Mouse (Mus musculus) CH12F3 (cell line): ENCODE results near the gene Actr1b.
"Not testable (repeated sequence)": the region's sequence is repeated elsewhere in the genome, so short reads cannot be mapped to it uniquely, and the experiment has no call there.

Source experiments
- in situ Hi-C: fragments of 300-500 bp; cut with MboI; formaldehyde crosslinking; loops from 2 replicates; pipeline ENCODE4 v1.14.3; 2020; ENCODE audit warnings: low sequenced_read_pairs

The Actr1b gene

DNA sequence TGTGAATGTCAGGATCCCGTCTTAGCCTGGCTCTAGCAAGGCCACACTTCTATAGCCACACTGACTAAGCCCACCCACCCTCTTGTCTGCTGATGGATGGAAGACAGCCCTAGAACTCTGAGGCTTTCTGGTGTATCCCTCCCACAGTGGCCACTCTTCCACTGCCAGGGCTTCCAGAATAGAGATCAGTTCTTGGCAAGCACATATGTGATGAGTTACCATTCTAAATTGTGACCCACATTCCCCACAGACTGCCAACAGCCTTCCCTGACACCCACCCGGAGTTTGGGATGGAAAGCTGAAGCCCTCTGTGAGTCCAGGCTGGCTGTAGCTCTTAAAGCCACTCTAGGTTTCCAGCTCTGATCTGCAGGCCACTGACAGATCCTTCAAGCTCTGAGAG, 7.1 kb downstream of the Actr1b start:
- in situ Hi-C loops, result no loop called here

DNA sequence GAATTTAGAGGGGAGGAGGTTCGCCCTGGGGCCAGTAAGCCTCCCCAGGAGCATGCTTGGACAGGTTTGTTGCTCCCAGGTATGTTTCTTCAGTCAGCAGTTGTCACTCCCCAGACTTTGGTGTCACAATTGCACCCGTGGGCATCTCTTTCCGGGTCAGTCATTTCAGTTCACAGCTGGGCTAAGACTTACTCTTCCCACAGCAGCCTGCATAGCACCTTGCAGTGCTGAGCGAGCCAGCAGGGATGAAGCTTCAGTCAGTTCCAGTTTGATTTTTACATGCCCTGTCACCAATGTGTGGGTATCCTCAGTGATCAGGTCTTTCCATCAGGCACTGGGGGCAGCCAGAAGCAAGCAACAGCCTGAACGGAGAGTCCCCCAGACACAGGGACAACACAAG, 17.2 kb downstream of the Actr1b start:
- in situ Hi-C loops, result no loop called here

DNA sequence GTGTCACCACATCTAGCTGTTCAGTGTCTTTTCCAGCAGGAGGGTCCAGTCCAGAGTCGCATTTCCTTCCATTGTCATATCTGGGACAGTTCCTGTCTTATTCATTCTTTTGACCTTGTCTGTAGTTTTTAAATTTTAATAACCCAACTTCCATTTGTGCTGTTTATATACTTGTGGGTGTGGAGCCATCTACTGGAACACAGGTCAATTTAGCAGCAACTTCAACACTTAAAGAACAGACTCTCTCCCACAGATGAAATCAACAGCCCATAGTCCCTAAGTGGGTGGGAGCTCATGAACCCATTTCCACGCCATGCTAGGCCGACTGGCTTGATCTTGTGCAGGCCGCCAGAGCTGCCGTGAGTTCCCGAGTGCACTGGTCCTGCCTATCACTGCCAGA, 17.8 kb downstream of the Actr1b start:
- in situ Hi-C loops, result no loop called here

DNA sequence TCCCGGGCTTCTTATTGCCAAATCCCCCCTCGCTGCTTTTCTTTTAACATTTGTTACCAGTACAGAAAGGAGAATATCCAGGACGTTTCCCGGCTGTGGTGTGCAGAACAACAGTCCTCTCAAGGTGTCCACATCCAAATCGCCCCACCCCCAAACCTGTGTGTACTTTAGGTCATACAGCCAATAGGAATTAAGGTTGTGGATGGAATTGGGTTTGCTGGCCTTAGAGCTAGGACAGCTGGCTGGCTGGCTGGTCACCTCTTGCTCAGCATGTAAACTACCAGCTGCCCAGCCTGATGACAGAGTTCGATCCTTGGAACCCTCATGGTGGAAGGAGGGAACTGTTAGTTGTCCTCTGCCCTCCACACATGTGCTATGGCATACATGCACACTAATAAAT, 19.4 kb downstream of the Actr1b start:
- in situ Hi-C loops, result no loop called here

DNA sequence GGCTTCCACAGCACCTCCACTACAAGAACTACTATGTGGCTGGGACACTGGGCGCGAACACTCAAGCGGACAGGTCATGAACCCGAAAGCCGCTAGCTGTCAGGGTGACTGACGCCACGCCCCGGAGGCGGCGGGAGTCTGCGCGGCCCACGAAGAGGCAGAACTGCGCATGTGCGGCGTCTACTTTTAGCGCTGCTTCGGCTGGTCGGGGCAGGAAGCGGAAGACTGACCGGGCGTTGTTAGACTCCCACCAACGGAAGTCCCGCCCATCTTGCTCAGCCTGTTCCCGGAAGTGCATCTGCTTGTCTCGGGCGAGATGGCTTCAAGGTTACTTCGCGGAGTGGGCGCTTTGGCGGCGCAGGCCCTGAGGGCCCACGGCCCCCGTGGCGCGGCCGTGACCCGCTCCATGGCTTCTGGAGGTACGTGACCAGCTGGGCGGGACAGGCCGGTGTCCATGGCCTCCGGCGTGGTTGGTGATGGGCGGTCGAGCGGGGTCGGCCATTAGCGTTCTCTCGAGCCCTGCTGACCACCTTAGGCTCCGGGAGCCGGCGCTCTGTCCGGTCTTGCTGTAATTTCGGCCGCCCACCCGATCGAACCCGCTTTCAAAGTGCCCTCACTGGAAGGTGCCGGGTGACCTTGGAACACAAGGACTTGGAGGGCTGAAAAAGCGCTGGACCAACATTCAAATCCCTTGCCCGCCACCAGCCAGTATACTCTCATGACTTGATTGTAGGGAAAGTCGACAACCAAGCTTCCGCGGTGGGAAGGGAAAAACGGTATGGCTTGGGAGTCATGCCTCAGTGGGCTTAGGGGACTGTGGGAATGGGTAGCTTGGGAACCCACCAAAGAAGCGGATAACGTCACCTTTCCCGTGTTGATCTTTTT, 22.7 kb downstream of the Actr1b start, which contains the start of gene Cox5b:
Gene Cox5b, plus strand, starts transcription at position 179 of the 885 bp plus-strand sequence.
- in situ Hi-C loops, result no loop called here

DNA sequence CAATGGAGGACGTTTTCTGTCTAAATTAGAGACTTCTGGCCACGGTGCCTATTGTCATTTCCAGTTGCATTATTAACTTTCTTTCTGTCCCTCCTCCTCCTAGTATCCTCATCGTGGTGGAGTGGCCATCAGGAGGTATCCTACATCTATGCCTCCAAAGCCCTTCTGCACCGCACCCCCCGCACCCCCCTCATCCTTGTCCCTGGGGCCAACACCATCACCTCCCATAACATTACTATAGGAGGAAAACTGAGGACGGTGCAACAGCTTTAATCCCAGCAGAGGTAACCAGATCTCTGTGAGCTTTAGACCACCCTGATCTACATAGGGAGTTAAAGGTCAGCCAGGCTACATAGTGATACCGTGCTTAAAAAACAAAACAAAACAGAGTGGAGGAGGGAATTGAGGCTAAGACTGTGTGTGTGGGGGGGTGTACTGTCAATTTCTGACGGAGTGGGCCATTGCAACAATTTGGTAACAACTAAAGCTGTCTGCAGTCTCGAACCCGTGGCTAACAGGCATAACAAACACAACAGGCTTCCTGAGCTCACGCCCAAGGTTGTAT, 23.5 kb downstream of the Actr1b start:
- in situ Hi-C loops, result no loop called here

DNA sequence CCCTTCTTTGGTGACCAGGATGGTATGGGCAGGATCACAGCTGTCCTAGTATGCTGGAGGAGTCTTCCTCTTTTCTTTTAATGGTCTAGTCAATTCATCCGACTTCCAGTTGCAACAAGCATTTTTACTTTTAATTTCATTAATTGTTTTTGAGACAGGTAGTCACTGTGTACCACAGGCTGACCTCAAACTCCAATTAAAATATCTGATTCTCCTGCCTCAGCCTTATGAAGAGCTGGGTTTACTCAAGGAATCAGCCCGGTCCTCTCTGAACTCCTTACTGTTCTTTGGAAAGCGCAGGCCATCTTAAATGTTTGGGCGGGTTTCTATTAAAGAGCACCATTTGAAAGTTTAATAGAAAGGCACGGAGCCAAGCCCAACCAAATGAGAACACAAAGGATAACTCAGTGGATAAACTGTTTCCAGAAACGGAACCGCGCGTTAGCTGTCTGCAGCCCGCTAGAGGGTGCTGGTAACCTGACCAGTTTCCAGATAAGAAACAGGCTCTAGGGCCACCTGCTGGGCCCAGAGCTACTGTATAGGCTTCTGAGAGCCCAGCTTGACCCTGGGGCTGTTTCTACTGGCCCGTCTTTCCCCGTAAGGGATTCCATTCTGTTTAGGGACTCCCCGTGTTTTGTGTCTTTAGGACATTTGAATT, 30.3 kb downstream of the Actr1b start:
- in situ Hi-C loops, result no loop called here

DNA sequence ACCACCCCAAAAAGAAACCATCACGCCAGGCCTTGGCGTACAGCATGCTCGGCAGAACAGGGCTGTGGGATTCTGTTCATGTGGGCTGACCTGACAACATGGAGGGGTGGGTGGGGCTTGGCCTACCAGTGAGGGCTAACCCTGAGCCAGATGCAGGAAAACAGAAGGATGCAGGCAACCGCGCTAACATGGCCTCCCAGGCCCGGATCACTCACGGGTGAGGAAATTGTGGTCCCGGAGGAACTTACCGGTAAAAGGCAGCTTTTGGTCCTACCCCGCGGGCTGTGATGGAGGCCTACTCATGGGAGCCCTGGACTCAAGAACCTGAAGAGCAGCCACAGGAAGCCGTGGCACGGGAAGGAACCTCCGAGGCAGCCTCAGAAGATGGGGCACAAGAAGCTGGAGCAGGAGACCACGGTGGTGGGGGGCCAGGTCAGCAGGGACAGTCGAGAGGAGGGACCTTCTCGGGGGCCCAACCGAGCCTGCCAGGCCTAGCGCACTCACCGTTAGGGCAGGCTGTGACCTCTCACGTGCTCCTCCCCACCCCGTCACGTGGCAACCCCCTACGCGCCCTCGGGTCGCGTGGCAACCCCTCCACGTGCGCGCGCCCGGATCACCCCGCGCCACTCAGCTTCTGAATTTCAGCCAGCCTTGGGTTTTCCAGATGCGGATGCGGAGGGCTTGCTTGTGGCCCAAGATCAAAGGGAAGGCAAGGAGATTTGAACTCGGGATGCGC, 31.4 kb downstream of the Actr1b start, which contains the start of gene Fam178b:
Gene Fam178b, minus strand, starts transcription at position 564 of the 736 bp plus-strand sequence.
- in situ Hi-C loops, result no loop called here

DNA sequence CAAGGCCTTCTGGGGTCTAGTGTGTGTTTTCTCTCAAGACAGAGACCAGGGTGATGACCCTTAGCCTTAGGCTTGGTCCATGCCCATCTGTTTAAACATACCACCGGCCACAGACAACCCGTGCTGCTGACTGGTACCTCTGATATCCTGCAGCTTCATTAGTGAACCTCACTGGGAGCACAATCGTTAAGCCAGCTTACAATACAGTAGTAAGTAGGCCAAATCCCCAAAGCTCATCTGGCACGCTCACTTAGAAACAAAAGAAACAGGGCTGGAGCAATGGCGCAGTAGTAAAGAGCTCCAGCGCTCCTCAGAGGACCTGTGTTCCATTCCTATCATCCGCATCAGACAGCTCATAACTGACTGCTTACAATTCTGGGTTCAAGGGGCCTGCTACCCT, 33.3 kb downstream of the Actr1b start:
- in situ Hi-C loops, result no loop called here

DNA sequence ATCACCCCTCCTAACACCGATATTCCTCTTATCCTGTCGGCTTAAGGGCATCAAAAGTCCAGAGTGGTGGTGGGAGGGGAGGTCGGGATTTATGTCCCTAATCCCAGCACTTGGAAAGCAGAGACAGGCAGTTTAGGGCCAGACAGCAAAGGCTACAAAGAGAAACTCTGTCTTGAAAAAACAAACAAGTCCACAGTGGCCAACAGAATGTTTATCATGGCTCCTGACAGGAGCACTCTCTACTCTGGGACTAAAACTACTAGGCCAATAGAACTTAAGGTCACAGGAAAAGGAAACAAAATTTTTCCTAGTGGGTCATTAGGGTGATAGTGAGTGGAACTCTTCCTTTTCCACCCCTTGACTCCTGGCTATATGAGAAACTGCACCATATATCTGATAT, 39.3 kb downstream of the Actr1b start:
- in situ Hi-C loops, result no loop called here

DNA sequence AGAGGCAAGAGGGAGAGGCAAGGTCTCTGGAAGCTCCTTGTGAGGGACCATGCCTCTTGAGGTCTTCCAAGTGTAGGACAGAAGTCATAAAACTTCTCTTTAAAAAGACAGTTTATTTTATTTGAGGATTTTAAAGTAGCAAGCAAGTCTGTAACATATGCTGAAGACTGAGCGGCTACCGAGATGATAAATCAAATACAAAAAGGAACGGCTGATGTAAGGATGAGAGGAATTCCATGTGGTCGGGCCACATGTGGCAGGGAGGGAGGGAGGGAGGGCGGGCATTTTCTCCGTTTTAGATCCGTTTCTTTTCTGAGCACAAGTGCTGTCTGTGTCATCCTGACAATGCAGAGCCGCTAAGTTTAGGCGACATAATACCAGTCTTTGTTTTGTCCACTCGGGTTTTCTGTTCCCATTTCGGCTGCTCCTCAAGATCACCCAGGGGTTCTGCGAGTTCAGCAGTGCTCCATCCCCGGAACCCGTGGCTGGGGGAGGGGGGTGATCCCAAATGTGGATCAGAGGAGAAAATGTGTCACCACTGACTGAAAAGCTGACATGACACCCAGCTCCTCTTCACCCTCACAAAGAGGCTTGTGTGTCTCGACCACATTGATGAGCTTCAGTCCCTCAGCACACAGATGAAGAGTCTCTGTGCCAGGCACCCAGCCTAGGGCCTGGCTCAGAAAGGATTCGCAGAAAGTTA, 41.4 kb downstream of the Actr1b start:
- in situ Hi-C loops, result no loop called here

DNA sequence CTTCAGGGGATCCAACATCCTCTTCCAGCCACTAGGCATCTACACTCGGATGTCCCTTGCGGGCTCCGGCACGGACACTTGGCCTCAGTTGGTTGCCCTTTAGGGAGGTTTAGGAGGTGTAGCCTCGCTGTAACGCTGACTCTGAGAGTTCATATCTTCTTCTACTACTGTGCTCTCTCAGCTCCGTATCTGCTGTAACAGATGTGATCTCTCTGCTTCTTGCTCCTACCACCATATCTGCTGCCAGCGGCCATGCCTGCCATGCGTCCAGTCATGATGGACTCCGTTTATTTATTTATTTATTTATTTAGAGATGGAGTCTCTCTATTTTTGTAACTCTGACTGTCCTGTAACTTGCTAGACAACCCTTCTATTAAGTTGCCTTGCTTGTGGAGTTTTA, 43.0 kb downstream of the Actr1b start:
- in situ Hi-C loops, result no loop called here

DNA sequence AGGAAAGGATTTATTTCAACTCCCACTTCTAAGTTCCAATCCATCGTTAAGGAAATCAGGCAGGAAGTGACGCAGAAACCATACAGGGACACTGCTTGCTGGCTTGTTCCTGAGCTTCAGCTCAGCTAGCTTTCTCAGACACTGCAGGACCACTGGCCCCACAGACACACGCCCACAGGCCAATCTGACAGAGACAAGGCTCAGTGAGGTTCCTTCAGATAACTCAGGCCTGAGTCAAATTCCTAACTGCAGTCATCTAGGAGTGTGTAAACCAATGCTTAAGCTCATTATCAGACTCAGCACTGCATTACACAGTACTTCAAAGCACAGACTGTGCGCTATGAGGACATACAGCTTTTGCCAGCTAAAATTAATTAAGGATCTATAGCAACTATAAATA, 44.0 kb downstream of the Actr1b start:
- in situ Hi-C loops, result no loop called here

DNA sequence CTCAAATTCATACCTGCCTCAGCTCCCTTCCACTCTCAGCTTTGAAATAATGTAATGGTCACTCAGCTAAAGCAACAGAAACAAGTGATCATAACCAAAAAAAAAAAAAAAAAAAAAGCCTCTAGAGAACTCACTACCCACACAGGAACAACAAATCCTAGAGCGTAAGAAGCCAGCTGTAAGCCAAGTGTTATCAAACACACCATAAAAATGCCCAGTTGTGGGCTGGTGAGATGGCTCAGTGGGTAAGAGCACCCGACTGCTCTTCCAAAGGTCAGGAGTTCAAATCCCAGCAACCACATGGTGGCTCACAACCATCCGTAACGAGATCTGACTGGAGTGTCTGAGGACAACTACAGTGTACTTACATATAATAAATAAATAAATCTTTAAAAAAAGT, 46.2 kb downstream of the Actr1b start:
- in situ Hi-C loops, result not testable (repeated sequence)

DNA sequence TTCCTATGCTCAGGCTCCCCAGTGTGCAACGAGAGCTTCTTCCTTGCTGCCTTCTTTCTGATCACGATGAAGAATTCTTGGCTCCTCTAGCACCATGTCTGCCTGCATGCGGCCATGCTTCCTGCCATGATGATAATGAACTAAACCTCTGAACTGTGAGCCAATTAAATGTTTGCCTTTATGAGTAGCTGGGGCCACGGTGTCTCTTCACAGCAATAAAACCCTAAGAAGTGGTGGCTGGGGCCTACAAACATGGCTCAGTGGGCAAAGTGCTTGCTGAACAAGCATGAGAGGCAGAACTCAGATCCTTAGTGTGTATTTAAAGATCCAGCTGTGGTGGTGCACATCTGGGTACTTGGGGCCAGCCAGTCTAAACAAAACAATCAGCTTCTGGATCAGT, 48.3 kb downstream of the Actr1b start:
- in situ Hi-C loops, result no loop called here

DNA sequence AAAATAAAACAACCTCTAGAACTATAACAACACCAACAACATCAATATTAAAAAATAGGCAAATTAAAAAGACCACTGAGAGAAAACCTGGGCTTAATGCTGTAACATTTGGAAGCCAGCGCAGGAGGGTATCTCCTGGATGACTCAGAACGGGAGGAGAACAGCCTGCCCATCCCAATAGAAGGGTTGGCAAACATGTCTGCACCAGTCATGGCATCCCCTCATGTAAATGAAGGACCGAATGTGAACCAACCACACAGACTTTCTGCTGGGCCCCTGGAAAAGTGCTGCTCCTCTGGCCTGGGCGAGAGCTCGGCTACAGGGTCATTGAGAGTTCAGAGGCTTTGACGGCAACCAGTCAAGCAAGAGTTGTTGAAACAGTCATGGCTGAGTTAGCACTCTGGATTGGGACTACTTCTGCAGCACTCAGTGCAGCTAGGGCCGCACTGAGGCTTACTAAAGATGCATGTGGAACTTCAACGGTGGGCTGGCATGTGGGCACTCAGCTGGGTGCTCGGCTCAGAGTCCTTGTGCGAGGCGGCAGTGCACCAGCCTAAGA, 49.0 kb downstream of the Actr1b start:
- in situ Hi-C loops, result no loop called here

DNA sequence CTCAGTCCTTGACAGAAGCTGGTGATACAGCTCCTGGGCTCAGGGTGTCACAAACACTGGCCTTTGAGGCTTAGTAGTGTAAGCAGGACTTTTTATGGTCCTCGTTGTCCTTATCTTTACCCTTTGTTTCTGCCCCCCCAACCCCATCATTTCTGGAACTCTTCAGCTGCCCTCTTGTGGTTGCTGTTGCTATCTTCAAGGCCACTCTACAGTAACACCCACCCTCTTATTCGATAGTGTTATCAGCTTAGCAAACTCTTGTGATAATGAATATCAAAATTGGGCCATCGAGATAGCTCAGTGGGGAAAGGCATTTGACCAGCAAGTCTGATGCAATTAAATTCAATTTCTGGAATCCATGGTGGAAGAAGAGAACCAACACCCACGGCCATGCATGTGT, 49.8 kb downstream of the Actr1b start:
- in situ Hi-C loops, result no loop called here

DNA sequence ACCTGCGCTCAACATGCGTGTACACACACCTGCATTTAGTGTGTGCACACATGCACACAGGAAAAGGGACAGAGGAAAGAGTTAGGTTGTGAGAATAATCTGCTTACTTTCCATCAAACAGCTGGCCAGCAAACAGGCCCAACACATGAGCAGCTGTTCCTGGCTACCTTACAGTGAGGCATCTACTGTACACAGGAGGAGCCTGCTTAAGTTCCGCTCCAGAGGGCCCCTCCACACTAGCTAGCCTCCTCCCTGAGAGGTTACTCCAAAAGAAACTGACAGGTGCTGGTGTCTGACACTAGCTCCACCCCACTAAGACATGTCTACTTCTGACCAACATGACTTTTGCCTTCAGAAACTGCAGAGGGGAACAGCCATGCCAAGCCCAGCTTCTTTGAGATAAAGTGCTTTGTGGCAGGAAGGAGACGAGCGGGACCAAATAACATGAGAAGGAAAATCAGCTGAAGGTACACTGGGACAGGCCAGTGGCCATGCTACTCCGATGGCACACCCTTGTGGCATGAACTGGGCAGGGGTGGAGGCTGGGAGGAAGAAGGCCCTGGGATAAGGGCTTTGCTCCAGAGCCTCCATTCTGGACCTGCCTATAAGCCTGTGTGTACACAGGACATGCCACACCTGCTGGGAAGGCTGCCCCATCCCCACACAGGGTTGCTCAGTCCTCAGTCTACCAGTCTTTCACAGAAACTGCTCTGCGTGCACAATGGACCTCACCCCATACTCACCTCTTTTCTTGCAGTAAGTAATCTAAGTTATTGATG, 55.4 kb downstream of the Actr1b start:
- in situ Hi-C loops, result no loop called here

DNA sequence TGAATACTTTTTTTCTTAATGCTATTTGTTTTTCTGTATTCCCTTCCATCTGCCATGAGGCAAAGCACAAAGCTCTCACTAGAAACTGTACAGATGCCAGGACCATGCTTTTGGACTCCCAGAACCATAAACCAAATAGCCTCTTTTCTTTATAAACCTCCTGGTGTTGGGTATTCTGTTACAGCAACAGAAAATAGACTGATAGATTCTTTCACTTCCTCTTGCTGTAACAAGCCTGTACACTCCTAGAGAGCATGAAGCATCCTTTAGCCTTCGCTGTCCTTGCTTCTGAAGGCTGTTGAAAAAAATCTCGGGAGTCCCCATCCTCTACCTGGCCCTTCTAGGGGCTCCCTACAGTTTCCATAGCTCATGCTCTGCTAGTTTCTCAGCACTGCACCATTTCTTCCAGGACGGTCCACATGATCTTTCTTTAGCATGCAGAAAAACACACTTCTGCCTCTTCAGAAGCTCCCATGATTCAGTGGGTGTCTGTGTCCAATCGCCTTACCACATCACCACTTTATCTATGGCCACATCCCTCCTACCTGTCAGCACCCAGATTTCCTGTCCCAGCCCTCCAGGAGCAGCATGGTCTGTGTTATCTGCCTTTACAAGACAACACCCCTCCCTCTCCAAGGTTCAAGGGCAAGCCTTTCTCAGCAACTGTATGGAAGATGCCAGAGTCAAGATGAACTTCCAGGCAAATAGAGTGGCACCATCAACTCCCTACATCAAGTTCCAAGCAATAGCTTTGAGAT, 56.4 kb downstream of the Actr1b start:
- in situ Hi-C loops, result no loop called here
